Mouse (Mus musculus) bone marrow, adult 2 months (tissue): ENCODE measurements around the gene Slc17a5.

ENCODE experiments used
- CTCF ChIP-seq: fragments of 200-500 bp; IDR thresholded peaks from 2 replicates; pipeline ENCODE4 v1.5.1; 2011; ENCODE audit warnings: low read length, control low read depth; ENCODE audit not compliant: control insufficient read depth, insufficient read depth
- POLR2A ChIP-seq: fragments of 200-500 bp; IDR thresholded peaks from 2 replicates; pipeline ENCODE4 v1.6.1; 2011; ENCODE audit warnings: low read depth, mild to moderate bottlenecking, control low read depth, low read length, borderline replicate concordance; ENCODE audit not compliant: control insufficient read depth

DNA sequence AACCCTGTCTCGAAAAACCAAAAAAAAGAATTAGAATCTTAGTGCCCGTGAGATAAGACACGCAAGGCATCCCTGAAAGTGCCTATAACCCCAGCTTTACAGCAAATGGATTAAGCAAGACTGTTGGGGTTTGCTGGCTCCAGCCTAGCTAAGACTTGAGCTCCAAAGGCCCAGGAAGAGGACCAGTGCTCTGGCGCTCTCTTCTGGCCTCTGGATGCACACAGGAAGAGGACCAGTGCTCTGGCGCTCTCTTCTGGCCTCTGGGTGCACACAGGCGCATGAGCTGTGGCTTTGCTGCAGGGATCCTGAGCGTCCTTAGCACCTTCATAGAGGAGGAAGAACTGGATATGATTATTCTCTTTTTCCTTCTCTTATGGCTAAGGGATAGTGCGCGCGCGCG lies 40.1 kb downstream of the Slc17a5 start:
- TF ChIP-seq POLR2A (no peak), CTCF (peak; percentile 57)
